Mouse (Mus musculus) CD4-positive, CD25-positive, alpha-beta regulatory T cell, adult 2 months (primary cell): Measurements from ENCODE around the gene Zmynd11.
A peak's percentile ranks its signal among the peaks of the same experiment; 100 is the strongest.

Source experiments
- DNase-seq: peaks from one replicate; pipeline ENCODE4 v3.0.0-alpha.2; 2012; ENCODE audit warnings: low read depth, low spot score

Zmynd11 gene

DNA sequence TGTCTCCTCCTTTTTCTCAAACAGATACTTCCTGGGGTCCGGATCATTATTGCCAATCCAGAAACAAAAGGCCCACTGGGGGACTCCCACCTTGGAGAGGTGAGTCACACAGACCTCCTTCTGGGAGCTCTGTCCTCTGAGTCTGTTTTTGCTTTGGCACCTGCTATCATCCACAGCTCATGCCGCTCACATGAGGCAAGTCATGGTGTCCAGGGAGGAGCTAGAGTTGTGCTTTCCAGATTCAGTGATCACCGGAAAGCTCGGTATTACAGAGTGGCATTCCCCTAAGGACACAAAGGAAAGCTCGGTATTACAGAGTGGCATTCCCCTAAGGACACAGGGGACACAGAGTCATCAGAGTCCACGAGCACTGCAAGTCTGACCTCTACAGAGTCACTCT, 108.5 kb downstream of the Zmynd11 start:
- DNase-seq = no peak

DNA sequence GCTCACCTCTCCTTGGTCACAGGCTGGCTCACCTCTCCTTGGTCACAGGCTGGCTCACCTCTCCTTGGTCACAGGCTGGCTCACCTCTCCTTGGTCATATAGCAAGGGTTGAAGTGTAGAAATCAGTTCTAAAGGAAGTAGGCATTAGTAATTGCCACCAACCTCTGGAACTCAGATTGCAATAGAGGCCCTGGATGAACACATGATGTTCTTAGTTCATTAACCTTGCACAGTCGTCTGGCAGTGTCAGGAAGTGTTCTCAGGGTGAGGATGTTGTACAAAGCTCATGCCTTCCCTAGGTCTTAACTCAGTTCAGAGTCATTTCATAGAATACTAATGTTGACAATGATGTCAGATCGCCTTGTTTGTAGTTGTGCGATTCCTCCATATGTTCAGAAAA, 112.1 kb downstream of the Zmynd11 start:
- no peak for DNase-seq

DNA sequence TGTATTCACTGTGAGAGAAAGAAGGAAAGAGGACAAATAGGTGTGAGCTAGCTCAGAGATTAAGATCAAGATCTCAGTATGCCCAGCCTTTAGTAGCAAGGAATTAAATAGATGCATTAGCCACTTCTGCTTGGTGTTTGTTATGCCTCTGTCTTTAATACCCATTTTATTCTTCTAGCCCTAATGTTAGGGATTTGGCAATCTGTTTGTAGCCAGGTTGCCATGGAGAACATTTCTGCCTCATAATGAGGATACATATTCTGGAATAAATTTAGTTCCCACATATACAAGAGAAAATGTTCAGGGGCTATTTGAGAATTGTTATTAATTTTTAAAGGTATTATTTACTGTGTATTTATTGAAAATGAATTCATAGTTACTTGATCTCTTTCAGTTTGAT, 114.5 kb downstream of the Zmynd11 start:
- no peak for DNase-seq

DNA sequence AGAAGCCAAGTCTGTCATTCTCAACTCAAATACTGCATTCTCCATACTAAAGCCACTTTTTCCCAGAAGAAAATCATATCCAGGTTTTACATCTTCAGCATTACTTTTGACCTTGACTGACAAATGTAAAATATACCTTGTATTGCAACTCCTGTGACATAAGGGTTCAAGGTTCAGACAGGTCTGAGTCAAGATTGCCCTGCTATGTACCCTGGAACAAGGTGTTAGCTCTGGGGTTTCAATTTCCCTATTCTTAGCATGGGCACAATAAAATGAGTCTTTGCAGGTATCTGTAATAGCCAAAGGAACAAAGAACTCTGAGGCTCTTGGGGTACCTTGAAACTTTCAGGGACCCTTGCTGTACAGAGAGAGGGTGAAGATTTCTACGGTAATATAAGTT, 115.2 kb downstream of the Zmynd11 start:
- no peak for DNase-seq

DNA sequence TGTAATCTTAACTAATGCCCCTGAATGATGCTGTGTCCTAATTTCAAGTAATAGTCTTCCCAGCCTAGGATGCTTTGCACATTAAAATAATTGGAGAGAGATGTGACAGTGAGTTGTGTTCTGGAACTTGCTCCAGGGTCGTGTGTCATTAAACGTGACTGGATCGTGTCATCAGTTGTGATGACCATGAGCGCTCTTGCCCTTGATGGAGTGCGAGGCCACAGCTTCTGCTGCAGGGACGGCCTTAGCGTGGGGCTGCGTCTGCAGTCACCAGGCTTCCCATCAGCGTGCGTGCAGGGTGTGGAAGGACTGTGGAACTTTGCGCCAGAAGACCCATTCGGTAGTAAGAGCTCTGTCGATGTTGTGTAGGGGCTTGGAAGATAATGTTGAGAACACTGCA, 116.4 kb downstream of the Zmynd11 start:
- no peak for DNase-seq

DNA sequence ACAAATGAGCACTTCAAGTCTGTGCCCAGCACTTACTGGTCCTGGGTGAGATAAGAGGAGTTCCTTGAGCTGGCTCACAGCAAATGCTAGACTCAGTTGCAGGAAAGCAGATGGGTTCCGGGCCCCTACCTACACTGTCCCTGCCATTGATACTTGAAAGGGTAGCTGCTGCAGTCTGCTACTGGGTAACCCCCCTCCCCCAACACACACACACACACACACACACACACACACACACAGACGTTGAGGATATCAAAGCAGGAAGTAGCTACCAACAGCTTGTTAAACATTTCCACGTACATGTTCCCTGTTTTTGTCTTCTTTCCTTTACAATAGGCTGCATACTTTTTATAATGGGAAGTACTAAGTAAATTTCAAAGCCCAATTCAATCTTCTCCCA, 127.2 kb downstream of the Zmynd11 start:
- peak; percentile 49 for DNase-seq

DNA sequence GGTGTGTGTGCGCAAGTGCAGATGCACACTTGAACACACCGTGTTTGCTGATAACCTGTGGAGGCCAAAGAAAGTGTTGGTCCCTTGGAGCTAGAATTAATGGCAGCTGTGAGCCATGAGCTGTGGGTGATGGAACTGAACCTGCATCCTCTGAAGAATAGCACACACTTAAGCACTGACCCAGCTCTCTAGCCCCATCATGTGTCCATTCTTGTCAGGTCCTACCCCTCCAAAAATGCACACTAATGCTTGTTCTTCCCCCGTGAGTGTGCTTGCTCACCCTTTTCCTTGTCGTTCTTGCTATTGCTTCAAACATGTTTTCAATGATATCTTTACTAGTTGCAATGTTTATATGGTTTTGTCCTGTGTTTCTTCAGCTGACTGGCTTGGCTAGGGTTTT, 128.6 kb downstream of the Zmynd11 start:
- DNase-seq = peak; percentile 50

DNA sequence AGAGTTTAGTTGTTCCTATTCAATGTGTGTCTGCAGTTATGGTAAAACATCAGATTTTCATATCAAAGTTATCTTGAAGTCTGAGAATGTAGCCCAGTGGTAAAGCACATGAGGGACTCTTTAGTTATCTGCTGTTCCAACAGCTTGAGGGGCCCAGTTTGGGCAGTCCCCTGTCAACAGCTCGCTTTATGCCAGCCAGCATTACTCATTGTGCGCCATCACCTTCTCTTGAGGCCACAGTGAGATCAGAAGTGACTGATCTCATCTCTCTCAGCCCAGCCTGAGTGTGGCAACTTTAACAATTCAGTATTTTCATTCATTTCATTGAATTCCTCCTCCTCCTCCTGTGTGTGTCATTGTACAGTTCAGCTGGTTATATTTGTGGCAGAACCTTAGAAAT, 129.2 kb downstream of the Zmynd11 start:
- DNase-seq = no peak
